In the genomic region with DNA sequence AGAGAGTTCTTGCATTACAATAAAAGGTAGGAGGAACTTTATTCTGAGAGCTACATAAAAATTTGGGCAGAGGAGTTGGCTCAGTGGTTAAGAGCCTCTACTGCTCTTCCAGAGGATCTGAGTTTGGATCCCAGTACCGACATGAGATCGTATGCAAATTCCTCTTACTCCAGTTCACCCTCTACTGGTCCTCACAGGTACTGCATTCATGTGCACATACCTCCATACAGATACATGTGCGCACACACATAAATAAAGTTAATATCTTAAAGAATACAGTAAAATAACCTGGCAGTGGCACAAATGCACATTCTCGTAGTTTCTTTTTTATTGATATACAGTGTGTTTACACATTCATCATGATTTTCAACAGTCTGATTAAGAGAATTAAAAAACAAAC, we compare ENCODE assay signal across 15 mouse cellular contexts.
DNase-seq lines count a peak whose midpoint lies in the region; ATAC-seq and TF ChIP-seq lines count a peak whose summit lies in the region.
"Had no signal": no experiment of that assay in that cellular context is flagged by ENCODE, and none has a peak within 500 bp of the region (broad histone marks: within the 10 kb centered on the region; RNA-seq: fewer than 3 reads in every experiment).

No protein-coding gene starts in this region.

- no peak for DNase-seq in layer of hippocampus, adult 2 months (ENCODE audit: low spot score in 2 of 2)
- DNase-seq in layer of hippocampus, postnatal 25 days (ENCODE audit: extremely low spot score in 1 of 2, low spot score in 1 of 2), result no peak
- DNase-seq in midbrain, postnatal 0 days (ENCODE audit: low spot score), result no peak
- DNase-seq in midbrain, embryonic 10.5 days (ENCODE audit: low spot score), result no peak
- DNase-seq in NIH3T3 (ENCODE audit: low read depth), result peak; percentile 2
- DNase-seq in adrenal gland, postnatal 25 days, result no peak
- DNase-seq: adrenal gland, postnatal 14 days; cerebellum, adult 9-10 months; kidney, adult 11 months had no signal

- 93% methylated on average over 4 of the region's 4 CpGs for WGBS in midbrain, postnatal 0 days
- WGBS in midbrain, embryonic 10.5 days, result 91% methylated on average over 4 of the region's 4 CpGs
- WGBS in kidney, embryonic 15.5 days, result 94% methylated on average over 4 of the region's 4 CpGs

- peak; percentile 58 for TF ChIP-seq CTCF in layer of hippocampus, adult 2 months (conservative IDR thresholded peaks at IDR 0.05)
- TF ChIP-seq CTCF in midbrain, postnatal 0 days (IDR thresholded peaks at IDR 0.05), result peak; percentile 45

- H3K9me3 ChIP-seq in midbrain, postnatal 0 days (ENCODE audit: low read length), result no peaks in the 10 kb centered on the region
- H3K9me3 ChIP-seq in midbrain, embryonic 10.5 days (replicated peaks), result no peaks in the 10 kb centered on the region
- no peaks in the 10 kb centered on the region for H3K9me3 ChIP-seq in kidney, embryonic 15.5 days (replicated peaks)
- H3K9me3 ChIP-seq: forebrain, embryonic 15.5 days; heart, embryonic 10.5 days had no signal

- H3K9ac ChIP-seq in midbrain, postnatal 0 days (replicated peaks; ENCODE audit: low read length, poor library complexity, severe bottlenecking), result no peak overlapping the region
- no peak overlapping the region for H3K9ac ChIP-seq in kidney, embryonic 15.5 days
- H3K9ac ChIP-seq: forebrain, embryonic 15.5 days; liver, embryonic 12.5 days had no signal

- H3K4me1 ChIP-seq in midbrain, postnatal 0 days (ENCODE audit: insufficient read depth, low read length), result no peaks in the 10 kb centered on the region
- no peaks in the 10 kb centered on the region for H3K4me1 ChIP-seq in midbrain, embryonic 10.5 days
- H3K4me1 ChIP-seq in kidney, embryonic 15.5 days, result no peaks in the 10 kb centered on the region
- H3K4me1 ChIP-seq: forebrain, embryonic 15.5 days; heart, embryonic 10.5 days; liver, embryonic 12.5 days had no signal

- no peak overlapping the region for H3K4me3 ChIP-seq in layer of hippocampus, adult 2 months
- H3K4me3 ChIP-seq in midbrain, postnatal 0 days (ENCODE audit: low read depth, low read length), result no peak overlapping the region
- H3K4me3 ChIP-seq in midbrain, embryonic 10.5 days, result no peak overlapping the region
- H3K4me3 ChIP-seq in kidney, embryonic 15.5 days (replicated peaks), result no peak overlapping the region
- H3K4me3 ChIP-seq: forebrain, embryonic 15.5 days; heart, embryonic 10.5 days; liver, embryonic 12.5 days had no signal

- no peaks in the 10 kb centered on the region for H3K36me3 ChIP-seq in midbrain, postnatal 0 days (ENCODE audit: insufficient read depth, low read length)
- H3K36me3 ChIP-seq in midbrain, embryonic 10.5 days, result no peaks in the 10 kb centered on the region
- H3K36me3 ChIP-seq in kidney, embryonic 15.5 days, result no peaks in the 10 kb centered on the region
- H3K36me3 ChIP-seq: forebrain, embryonic 15.5 days; heart, embryonic 10.5 days; liver, embryonic 12.5 days had no signal

- ATAC-seq in midbrain, postnatal 0 days (ENCODE audit: low FRiP score), result no peak
- no peak for ATAC-seq in kidney, embryonic 15.5 days (replicated peaks; ENCODE audit: low FRiP score)
- ATAC-seq: forebrain, embryonic 15.5 days; hindbrain, embryonic 16.5 days; liver, embryonic 12.5 days had no signal

- no peak overlapping the region for H3K4me2 ChIP-seq in midbrain, postnatal 0 days (ENCODE audit: low read depth, low read length, poor library complexity, severe bottlenecking)
- H3K4me2 ChIP-seq in kidney, embryonic 15.5 days, result no peak overlapping the region
- H3K4me2 ChIP-seq: forebrain, embryonic 15.5 days; liver, embryonic 12.5 days; midbrain, embryonic 11.5 days had no signal

- no peaks in the 10 kb centered on the region for H3K27me3 ChIP-seq in midbrain, postnatal 0 days (ENCODE audit: insufficient read depth, low read length)
- H3K27me3 ChIP-seq in midbrain, embryonic 10.5 days (ENCODE audit: low read depth, poor library complexity, severe bottlenecking), result no peaks in the 10 kb centered on the region
- H3K27me3 ChIP-seq in kidney, embryonic 15.5 days, result no peaks in the 10 kb centered on the region
- H3K27me3 ChIP-seq: forebrain, embryonic 15.5 days; liver, embryonic 12.5 days had no signal

- H3K27ac ChIP-seq in layer of hippocampus, adult 2 months, result no peak overlapping the region
- no peak overlapping the region for H3K27ac ChIP-seq in midbrain, postnatal 0 days (ENCODE audit: low read depth, low read length)
- no peak overlapping the region for H3K27ac ChIP-seq in midbrain, embryonic 10.5 days (replicated peaks)
- H3K27ac ChIP-seq in kidney, embryonic 15.5 days, result no peak overlapping the region
- H3K27ac ChIP-seq: forebrain, embryonic 15.5 days; heart, embryonic 10.5 days; liver, embryonic 12.5 days had no signal
